Mouse (Mus musculus) mouse trophoblast stem cell (cell line): ENCODE measurements at regions not wholly inside any gene's neighbourhood (a gene's known extent, or its start where the extent isn't known, plus 50 kb on each side); places are given as distances from the start of the nearest gene placed in this dataset.

ENCODE experiments used
- in situ Hi-C, 2 experiments: fragments of 300-500 bp; cut with MseI, MboI; formaldehyde crosslinking; loops; 2 replicates in 1 of 2; 3 replicates in 1 of 2; pipeline ENCODE4 v1.15.1; 2025

DNA sequence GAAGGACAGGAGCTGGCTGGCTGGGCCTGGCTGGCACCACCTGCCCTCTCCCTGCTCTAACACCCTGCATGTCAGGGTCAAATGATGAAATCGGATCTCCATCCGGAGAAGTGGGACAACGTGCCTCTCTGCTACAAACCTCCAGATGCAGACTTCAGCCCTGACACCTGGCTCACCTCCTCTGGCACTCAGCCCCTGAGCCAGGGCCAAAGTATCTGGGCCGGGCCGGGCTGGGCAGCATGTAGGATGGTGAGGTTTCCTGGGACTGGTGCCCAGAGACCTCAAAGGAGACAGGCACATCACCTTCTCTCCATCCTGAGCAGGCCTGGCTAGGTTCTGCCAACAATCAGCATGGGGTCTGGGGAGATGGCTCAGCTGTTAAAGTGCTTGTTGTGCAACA, 113.5 kb downstream of the Tfcp2l1 start:
- in situ Hi-C loops = no loop called here

DNA sequence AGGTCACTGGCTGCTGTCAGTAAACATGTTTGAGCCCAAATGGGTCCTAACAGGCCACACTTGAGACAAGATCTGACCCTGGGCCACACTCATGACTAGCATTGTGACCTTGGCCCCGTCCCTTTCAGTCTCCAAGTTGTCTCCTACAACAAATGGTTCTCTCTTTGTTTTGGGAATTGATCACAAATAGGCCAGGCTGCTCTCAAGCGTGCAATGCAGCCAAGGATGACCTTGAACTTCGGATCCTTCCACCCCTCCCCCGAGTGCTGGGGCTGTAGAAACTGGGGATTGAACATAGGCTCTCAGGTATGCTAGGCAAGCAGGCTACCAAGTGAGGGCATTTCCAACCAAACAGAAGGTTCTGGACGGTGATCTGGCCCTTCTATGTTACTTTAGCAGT, 120.5 kb downstream of the Tfcp2l1 start:
- in situ Hi-C loops = no loop called here

DNA sequence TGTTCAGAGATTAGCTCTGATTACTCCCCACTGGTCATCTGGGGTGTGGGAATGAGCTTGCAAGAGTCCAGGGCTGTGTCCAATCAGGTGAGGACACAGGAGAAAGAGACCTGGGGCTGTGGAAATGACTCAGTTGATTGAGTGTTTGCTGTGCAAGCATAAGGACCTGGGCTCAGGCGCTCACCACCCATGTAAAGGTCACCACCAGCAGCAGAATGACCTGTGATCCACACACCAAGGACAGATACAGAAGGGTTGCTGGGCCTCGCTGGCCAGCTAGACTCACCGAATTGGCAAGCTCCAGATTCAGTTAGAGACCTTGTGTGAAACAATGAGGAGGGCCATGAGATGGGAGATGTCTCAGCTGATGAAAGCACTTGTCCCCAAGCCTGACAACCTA, 125.1 kb downstream of the Tfcp2l1 start:
- in situ Hi-C loops = no loop called here

DNA sequence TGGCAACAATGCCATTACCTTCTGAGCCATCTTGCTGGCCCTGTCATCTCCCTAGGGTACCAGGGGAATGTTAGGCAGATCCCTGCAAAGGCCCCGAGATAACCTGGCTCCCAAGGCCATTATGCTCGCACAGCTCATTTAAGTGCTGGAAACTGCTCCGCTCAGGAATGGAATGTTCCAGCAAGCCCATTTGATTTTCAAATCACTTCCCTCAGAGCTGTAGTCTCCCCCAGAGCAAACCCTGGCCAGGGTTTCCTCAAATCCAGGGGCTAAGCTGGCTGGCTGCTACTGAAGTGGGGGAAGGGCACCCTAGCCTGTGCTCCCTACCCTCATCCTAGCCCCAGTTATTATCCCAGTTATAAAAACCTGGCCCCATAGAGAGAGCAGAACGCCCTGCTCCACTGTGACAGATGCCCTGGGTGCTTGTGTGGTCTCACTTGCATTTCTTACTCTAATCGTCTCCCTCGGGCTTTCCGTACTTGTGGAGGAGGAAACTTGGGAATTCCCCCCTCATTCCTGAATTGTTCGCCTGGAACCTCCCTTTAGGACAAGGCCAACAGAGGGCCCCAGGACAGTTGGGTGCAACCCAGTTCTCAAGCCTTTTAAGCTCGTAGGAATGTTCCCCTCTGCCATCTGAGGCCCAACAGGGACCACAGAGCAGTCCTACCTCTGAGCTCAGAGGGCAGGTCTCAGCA, 128.6 kb downstream of the Tfcp2l1 start:
- in situ Hi-C loops = loop anchor here (5.0 kb wide), 1 partner anchor 194 kb away; no protein-coding TSS in a partner anchor

DNA sequence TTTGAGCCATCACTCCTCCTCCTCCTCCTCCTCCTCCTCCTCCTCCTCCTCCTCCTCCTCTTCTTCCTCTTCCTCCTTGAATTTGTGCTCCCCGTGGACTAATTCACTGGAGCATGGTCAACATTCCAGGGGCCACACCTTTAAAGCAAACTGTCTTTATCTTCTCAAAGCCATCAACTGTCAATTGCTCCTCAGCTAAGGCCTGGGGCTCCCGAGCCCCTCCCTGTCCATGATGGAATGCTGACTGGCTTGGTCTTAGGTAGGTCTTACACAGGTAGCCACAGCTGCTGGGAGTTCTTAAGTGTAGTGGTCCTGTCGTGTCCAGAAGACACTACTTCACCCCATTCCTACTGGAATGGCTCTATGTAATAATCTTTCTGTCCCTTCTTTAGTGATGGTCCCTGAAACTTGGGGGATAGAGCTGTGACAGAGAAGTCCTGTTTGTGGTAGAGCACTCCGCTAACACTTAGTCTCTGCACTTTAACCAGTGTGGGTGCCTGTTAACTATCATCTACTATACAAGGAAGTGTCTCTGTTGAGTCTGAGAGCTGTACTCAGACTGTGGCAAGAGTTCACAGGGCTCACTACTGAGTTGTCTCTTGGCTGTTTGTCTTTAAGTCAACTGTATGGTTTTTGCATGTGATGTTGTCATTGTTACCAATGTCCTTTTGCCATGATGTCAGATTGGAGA, 129.7 kb downstream of the Tfcp2l1 start:
- in situ Hi-C loops = loop anchor here (5.0 kb wide), 1 partner anchor 195 kb away; no protein-coding TSS in a partner anchor

DNA sequence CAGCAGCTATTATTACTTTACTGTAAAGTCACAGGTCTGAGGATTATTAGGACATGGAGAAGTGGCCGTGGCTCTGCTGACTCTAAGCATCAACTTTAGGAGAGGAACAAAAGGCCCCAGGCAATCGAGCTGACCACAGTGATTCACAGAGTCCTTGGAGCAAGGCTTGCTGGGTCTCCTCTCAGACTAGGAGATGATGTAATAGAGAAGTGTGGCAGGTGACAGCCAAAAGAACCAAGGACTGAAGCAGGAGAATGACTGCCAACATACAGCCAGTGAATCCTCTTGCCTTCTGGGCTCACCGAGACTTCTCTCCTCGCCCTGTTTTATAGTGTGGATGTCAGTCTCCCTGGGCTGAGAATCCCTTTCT, 130.3 kb downstream of the Tfcp2l1 start:
- in situ Hi-C loops = loop anchor here (5.0 kb wide), 1 partner anchor 196 kb away; no protein-coding TSS in a partner anchor

DNA sequence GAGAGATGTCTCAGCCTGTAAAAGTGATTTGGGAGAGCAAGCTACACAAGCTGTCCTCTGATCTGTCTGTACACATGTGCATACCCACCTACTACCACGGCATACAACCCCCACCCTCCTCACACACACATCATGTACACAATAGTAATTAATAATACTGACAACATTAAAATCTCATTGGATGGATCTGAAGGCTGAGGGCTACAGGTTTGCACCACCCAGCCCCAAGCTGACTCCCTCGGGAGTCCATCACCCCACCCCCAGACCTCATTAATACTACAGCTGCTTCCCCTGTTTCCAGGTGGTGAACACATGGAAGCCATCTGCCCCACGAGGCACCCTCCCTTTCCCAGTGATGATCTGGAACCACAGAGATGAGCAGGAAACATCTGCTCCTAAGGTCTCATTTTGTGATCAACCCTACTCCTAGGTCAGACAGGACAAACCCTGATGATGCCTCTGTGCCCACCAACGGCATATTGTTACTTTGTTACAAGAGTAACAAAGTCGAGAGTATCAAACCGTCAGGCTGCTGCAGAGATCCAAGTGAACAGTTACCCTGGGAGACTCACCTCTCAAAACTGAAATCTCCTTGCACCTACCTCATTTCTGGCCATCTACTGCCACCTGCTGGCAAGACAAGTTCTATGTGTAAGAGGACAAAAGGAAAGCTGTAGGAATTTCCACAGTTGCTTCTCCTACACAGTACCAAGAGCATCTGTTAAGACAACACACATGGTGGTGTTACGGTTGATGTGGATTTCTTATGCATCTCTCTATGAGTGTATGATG, 131.6 kb downstream of the Tfcp2l1 start:
- in situ Hi-C loops = loop anchor here (5.0 kb wide), 1 partner anchor 197 kb away; no protein-coding TSS in a partner anchor

DNA sequence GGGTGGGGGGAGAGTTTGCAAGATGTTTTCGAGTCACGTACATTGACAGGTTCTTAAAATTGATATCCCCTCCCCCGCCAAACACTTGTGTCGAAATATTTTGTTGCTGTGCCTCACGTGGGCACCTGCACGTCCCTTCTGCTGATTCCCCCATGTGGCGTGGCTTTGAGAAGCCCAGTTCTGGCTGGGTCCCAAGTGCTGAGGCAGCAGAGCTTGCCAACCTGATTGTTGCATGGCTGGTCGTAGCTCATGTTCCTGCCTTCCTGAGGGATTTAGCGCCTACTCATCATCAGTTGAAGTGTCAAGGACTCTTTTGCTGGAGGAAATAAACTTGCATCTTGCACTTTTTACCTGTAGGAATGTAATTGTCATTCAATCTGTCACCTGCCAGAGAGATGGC, 137.8 kb downstream of the Tfcp2l1 start:
- in situ Hi-C loops = loop anchor here in 1 of 2 experiments (5.0 kb wide), 1 partner anchor 322 kb away; no protein-coding TSS in a partner anchor

DNA sequence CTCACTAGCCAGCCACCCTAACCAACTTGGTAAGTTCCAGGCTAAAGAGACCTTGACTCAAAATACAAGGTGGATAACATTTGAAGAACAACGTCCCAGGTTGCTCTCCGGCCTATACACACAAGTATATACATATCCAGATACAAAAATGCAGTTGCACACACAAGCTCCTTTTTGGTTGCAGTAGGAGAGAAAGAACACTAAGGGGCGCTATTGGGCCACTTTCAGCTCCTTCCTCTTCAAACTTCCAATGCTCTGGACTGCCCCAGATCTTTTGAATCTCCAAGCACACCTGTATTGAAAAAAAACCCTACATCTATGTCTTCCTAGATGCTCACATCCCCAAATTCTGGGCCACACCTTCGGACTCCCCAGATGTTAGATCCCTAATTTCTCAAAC, 141.1 kb downstream of the Tfcp2l1 start:
- in situ Hi-C loops = loop anchor here in 1 of 2 experiments (5.0 kb wide), 1 partner anchor 318 kb away; no protein-coding TSS in a partner anchor

DNA sequence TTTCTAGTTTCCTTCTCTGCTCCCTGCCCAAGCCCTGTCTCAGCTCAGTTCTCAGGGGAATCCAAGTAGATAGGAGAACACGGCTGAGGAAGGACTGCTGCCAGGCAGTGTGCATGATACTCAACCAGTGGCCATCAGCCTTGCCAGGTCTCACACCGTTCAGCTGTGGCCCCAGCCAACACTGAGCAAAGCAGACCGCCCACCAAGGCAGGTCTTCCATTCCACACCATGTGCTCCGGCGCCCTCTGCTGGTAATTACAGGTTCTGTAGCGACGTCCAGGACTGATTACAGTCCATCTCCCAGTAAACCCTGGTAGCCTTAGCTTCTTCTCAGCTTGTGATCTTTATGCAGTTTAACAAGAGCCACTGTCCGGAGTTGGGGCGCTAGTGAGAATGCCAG, 144.5 kb downstream of the Tfcp2l1 start:
- in situ Hi-C loops = loop anchor here (5.0 kb wide), 2 partner anchors 295 to 310 kb away; no protein-coding TSS in a partner anchor

DNA sequence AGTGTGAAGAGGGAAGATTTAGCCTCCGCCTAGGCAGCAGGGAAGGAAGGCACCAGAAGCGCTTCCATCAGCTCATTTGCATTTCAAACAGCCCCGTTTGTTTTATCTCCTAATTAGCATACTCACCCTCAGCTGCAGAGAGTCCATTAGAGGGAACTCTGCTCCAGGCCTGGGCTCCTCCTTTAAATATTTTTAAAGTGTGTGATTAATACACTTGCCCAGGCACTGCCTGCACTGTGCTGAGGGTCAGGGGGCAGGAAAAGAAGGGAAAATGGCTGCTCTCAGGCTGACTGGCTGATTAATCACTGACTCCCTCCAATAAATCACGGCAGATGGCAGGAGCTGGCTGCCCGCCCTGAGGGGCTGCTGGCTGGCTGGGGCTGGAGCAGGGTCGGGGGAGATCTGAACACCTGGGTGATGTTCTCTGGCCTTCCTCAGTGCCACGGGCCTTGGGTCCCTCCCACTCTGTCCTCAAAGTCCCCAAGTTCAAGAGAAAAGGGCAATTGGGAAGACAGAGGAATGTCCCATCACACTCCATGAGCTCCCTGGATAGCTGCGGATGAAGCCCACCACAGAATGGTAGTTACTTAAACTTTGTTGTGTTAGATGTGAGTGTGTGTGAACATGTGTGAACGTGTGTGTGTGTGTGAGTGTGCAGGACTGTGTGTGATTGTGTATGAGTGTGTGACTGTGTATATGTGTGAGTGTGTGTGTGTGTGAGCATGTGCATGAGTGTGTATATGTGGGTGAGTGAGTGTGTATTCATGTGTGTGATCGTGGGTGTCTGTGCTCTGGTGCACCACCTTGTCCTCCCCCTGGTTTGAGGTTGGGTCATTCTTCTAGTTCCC, 149.1 kb downstream of the Tfcp2l1 start:
- in situ Hi-C loops = no loop called here
